Mouse (Mus musculus): Measurements from ENCODE around the gene Upb1. TPM values are rescaled to one million over a fixed set of nuclear protein-coding genes. Genes with fewer than 3 reads are reported as not detected.
A peak's percentile ranks its signal among the peaks of the same experiment; 100 is the strongest.

Gene Upb1
- polyA plus RNA-seq, 1 experiment: 0.06 TPM

DNA sequence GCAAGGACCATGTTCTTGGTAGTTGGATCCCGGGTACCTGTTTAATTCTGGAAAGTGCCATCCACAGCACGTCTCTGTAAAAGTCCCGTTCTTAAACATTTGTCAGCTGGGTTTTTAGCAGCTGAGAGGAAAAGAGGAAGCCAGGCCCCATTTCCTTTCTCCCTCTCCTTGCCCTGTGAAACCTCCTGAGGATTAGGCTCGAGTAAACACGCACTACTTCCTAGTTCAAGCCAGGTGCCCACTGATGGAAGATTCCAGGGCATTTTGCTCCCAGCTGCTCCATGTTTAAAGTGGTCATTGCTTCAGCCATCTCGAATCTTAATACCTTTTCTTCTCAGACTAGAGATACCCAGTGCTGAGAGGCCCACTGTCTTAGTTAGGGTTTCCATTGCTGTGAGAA is 83.9 kb downstream of the Upb1 start:
- TF ChIP-seq FOSL1 (IDR thresholded peaks at IDR 0.05; ENCODE audit: insufficient read depth, low read length, poor library complexity, severe bottlenecking): no peak
- no peaks in the 10 kb centered on the region for H3K36me3 ChIP-seq (ENCODE audit: control insufficient read depth, insufficient read depth)
- no peaks in the 10 kb centered on the region for H3K79me2 ChIP-seq (ENCODE audit: control insufficient read depth, insufficient read depth)
- no peak overlapping the region for H3ac ChIP-seq (ENCODE audit: control insufficient read depth, insufficient read length, low read depth)
- no peaks in the 10 kb centered on the region for H3K79me3 ChIP-seq (ENCODE audit: low read depth)
- H3K27me3 ChIP-seq (ENCODE audit: control insufficient read depth, insufficient read depth, insufficient read length): no peaks in the 10 kb centered on the region
- no peak overlapping the region for H3K4me3 ChIP-seq (ENCODE audit: insufficient read depth, poor library complexity, severe bottlenecking)

DNA sequence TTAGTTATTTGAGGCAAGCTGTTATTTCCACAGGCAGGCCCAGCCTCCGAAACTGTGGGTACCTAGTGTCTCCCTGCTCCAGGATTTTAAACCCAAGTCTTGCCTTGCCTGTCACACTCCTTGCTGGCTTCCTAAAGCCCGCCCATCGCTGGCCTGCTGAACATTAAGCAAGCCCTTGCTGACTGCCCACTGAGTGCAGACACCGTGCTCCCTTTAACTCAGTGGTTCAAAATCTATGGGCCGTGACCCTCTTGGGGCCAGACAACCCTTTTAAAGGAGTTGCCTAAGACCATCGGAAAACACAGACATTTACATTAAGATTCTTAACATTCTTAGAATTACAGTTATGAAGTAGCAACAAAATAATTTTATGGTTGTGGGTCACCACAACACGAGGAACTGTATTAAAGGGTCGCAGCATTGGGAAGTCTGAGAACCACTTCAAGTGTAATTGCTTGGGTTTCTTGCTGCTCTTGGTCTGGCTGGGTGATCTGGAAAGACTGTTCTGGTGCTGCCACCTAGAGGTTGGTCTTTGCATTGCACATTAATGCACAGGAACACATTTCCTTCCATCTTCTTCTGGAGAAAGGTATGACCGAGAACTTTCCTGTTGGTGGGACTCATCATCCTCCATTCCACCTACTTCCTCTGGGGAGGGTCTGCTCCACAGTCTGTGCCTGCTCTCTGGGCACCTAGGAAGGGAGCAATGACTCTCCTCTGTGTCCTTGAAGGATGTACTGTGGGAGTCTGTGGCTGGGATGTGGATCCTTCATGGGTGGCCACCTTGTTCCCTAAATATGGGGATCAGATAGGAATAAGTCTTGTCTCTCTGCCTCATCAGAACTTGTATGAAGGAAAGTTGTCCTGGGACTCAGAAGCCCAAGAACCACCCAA is 85.4 kb downstream of the Upb1 start:
- H3K27me3 ChIP-seq (ENCODE audit: control insufficient read depth, insufficient read depth, insufficient read length): no peaks in the 10 kb centered on the region
- H3K36me3 ChIP-seq (ENCODE audit: control insufficient read depth, insufficient read depth): no peaks in the 10 kb centered on the region
- H3ac ChIP-seq (ENCODE audit: control insufficient read depth, insufficient read length, low read depth): no peak overlapping the region
- H3K79me3 ChIP-seq (ENCODE audit: low read depth): no peaks in the 10 kb centered on the region
- no peak overlapping the region for H3K4me3 ChIP-seq (ENCODE audit: insufficient read depth, poor library complexity, severe bottlenecking)
- H3K79me2 ChIP-seq (ENCODE audit: control insufficient read depth, insufficient read depth): no peaks in the 10 kb centered on the region
- TF ChIP-seq USF1 (IDR thresholded peaks at IDR 0.05; ENCODE audit: low read depth): no peak
- no peak for TF ChIP-seq FOSL1 (IDR thresholded peaks at IDR 0.05; ENCODE audit: insufficient read depth, low read length, poor library complexity, severe bottlenecking)
- peak; percentile 65 for TF ChIP-seq CTCF (IDR thresholded peaks at IDR 0.05; ENCODE audit: control insufficient read depth, insufficient read depth, insufficient read length)
- TF ChIP-seq CEBPB (IDR thresholded peaks at IDR 0.05; ENCODE audit: low read depth): no peak
- no peak for TF ChIP-seq MYOG (IDR thresholded peaks at IDR 0.05; ENCODE audit: control insufficient read depth, extremely low read depth, insufficient read length)
- TF ChIP-seq MAX (IDR thresholded peaks at IDR 0.05): no peak
- TF ChIP-seq MYOD1 (IDR thresholded peaks at IDR 0.05; ENCODE audit: control insufficient read depth, insufficient read length, low read depth): no peak

DNA sequence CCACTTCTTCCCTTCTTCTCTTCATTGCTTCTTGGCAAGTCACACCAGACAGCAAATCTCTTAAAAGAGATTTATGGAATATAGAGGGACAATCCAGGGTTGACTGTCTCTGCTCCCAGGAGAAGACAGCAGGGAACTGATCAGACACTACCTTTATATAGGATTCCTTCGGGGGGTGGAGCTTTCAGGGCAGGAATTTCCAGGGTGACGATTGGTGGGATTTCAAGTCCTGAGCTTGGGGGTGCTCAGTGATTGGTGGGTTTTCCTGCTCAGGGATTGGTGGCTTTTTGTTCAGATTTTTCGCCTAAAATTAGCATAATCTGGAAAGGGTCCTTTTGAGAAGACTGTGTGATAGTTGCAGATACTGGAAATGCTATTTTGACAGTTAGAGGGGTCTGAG is 86.2 kb downstream of the Upb1 start:
- Histone ChIP-seq H3K36me3 (ENCODE audit: control insufficient read depth, insufficient read depth) (no peaks in the 10 kb centered on the region), H3K79me2 (ENCODE audit: control insufficient read depth, insufficient read depth) (no peaks in the 10 kb centered on the region), H3K4me3 (ENCODE audit: insufficient read depth, poor library complexity, severe bottlenecking) (no peak overlapping the region), H3ac (ENCODE audit: control insufficient read depth, insufficient read length, low read depth) (no peak overlapping the region), H3K27me3 (ENCODE audit: control insufficient read depth, insufficient read depth, insufficient read length) (no peaks in the 10 kb centered on the region), H3K79me3 (ENCODE audit: low read depth) (no peaks in the 10 kb centered on the region)
- TF ChIP-seq CTCF (IDR thresholded peaks at IDR 0.05; ENCODE audit: control insufficient read depth, insufficient read depth, insufficient read length): no peak

DNA sequence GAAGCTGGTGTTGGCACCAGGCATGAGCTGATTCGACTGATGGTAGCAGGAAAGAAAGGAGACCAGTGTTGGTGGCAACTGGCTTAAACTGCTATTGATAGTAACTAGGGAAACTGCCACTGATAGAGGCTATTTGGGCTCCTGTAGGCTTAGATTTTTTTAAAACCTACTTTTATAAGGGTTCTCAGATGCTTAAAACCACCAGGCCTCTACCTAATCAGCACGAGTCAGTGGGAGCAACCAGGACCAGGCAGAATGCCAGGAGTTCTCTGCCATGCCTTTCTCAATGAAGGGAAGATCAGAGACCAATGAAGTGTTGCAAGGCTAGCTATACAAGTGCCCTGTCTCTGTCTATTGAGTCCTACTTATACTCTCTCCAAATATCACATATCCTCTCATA is 88.6 kb downstream of the Upb1 start:
- Histone ChIP-seq H3K27me3 (ENCODE audit: control insufficient read depth, insufficient read depth, insufficient read length) (no peaks in the 10 kb centered on the region), H3K79me2 (ENCODE audit: control insufficient read depth, insufficient read depth) (no peaks in the 10 kb centered on the region), H3K79me3 (ENCODE audit: low read depth) (no peaks in the 10 kb centered on the region), H3K36me3 (ENCODE audit: control insufficient read depth, insufficient read depth) (no peaks in the 10 kb centered on the region), H3ac (ENCODE audit: control insufficient read depth, insufficient read length, low read depth) (no peak overlapping the region), H3K4me3 (ENCODE audit: insufficient read depth, poor library complexity, severe bottlenecking) (no peak overlapping the region)
- TF ChIP-seq MYOG (IDR thresholded peaks at IDR 0.05; ENCODE audit: control insufficient read depth, extremely low read depth, insufficient read length): no peak
- no peak for TF ChIP-seq FOSL1 (IDR thresholded peaks at IDR 0.05; ENCODE audit: insufficient read depth, low read length, poor library complexity, severe bottlenecking)
- no peak for TF ChIP-seq CEBPB (IDR thresholded peaks at IDR 0.05; ENCODE audit: low read depth)
- TF ChIP-seq USF1 (IDR thresholded peaks at IDR 0.05; ENCODE audit: low read depth): no peak
- TF ChIP-seq MAX (IDR thresholded peaks at IDR 0.05): no peak
- no peak for TF ChIP-seq CTCF (IDR thresholded peaks at IDR 0.05; ENCODE audit: control insufficient read depth, insufficient read depth, insufficient read length)
- no peak for TF ChIP-seq MYOD1 (IDR thresholded peaks at IDR 0.05; ENCODE audit: control insufficient read depth, insufficient read length, low read depth)

DNA sequence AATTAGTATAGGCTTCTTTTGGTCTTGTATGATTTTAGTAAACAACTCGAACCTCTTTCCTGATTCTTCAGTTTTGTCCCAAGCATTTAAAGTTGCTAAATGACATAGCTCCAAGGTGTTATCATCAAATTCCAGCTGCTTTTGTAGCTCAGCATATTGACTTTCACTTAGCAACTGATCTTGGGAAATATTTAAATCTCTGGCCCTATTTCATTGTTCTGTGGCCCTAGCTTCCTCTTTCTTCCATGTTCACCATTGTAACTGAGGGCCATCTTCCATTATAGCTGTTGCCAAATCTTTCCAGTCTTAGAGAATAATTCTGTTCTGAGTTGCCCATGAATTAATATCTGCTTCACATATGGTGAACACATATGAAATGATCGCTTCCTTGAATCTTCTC is 89.8 kb downstream of the Upb1 start:
- no peaks in the 10 kb centered on the region for H3K36me3 ChIP-seq (ENCODE audit: control insufficient read depth, insufficient read depth)
- H3K27me3 ChIP-seq (ENCODE audit: control insufficient read depth, insufficient read depth, insufficient read length): no peaks in the 10 kb centered on the region
- H3ac ChIP-seq (ENCODE audit: control insufficient read depth, insufficient read length, low read depth): no peak overlapping the region
- no peaks in the 10 kb centered on the region for H3K79me2 ChIP-seq (ENCODE audit: control insufficient read depth, insufficient read depth)
- no peak for TF ChIP-seq MAX (IDR thresholded peaks at IDR 0.05)
- no peak for TF ChIP-seq CTCF (IDR thresholded peaks at IDR 0.05; ENCODE audit: control insufficient read depth, insufficient read depth, insufficient read length)
- no peak for TF ChIP-seq FOSL1 (IDR thresholded peaks at IDR 0.05; ENCODE audit: insufficient read depth, low read length, poor library complexity, severe bottlenecking)
- TF ChIP-seq MYOG (IDR thresholded peaks at IDR 0.05; ENCODE audit: control insufficient read depth, extremely low read depth, insufficient read length): no peak
- no peak for TF ChIP-seq USF1 (IDR thresholded peaks at IDR 0.05; ENCODE audit: low read depth)
- TF ChIP-seq MYOD1 (IDR thresholded peaks at IDR 0.05; ENCODE audit: control insufficient read depth, insufficient read length, low read depth): no peak
- H3K4me3 ChIP-seq (ENCODE audit: insufficient read depth, poor library complexity, severe bottlenecking): no peak overlapping the region
- H3K79me3 ChIP-seq (ENCODE audit: low read depth): no peaks in the 10 kb centered on the region

Other genes starting within 250 kb of the Upb1 start
- 19.1 TPM for gene Specc1l, start 189.0 kb upstream of the Upb1 start, polyA plus RNA-seq (2012; fragmentation: generic; extraction: Trizol)
- 0.66 TPM for gene Adora2a, start 84.2 kb upstream of the Upb1 start, polyA plus RNA-seq (2012; fragmentation: generic; extraction: Trizol)
- gene Snrpd3, start 116.4 kb downstream of the Upb1 start, polyA plus RNA-seq (2012; fragmentation: generic; extraction: Trizol): 358 TPM
- gene Gucd1, start 116.9 kb downstream of the Upb1 start, polyA plus RNA-seq (2012; fragmentation: generic; extraction: Trizol): 15.7 TPM
- 3.8 TPM for gene Lrrc75b, start 159.2 kb downstream of the Upb1 start, polyA plus RNA-seq (2012; fragmentation: generic; extraction: Trizol)
- gene Ggt1, start 160.5 kb downstream of the Upb1 start, polyA plus RNA-seq (2012; fragmentation: generic; extraction: Trizol): 0.12 TPM
- not detected for gene Ggt5, start 188.2 kb downstream of the Upb1 start, polyA plus RNA-seq (2012; fragmentation: generic; extraction: Trizol)
- 0.04 TPM for gene Susd2, start 242.9 kb downstream of the Upb1 start, polyA plus RNA-seq (2012; fragmentation: generic; extraction: Trizol)